Mouse (Mus musculus) spleen, adult 2 months (tissue): ENCODE results near the gene Ext2. TPM values are rescaled to one million over a fixed set of nuclear protein-coding genes. Genes with fewer than 3 reads are reported as not detected.

Experiments
- DNase-seq, 2 experiments: peaks; one replicate each; pipeline versions ENCODE4 v3.0.0 to v3.0.0-alpha.2; 2012 to 2021; ENCODE audit warnings: low spot score in 2 of 2, low read depth in 1 of 2
- H3K27ac ChIP-seq: fragments of 200-500 bp; 2 replicates; pipeline ENCODE4 v1.5.1; 2012; ENCODE audit warnings: low read length, inconsistent platforms; ENCODE audit not compliant: insufficient read depth
- H3K27me3 ChIP-seq: fragments of 200-500 bp; 2 replicates; pipeline ENCODE4 v1.6.1; 2012; ENCODE audit warnings: mild to moderate bottlenecking, moderate library complexity, low read length, inconsistent platforms; ENCODE audit not compliant: control insufficient read depth, insufficient read depth
- H3K36me3 ChIP-seq: fragments of 200-500 bp; 2 replicates; pipeline ENCODE4 v1.6.1; 2012; ENCODE audit warnings: mild to moderate bottlenecking, low read length, inconsistent platforms; ENCODE audit not compliant: control insufficient read depth, insufficient read depth
- H3K4me1 ChIP-seq: fragments of 200-500 bp; 2 replicates; pipeline ENCODE4 v1.6.1; 2011; ENCODE audit warnings: inconsistent platforms; ENCODE audit not compliant: control insufficient read depth, insufficient read depth, insufficient read length
- H3K4me3 ChIP-seq: fragments of 200-500 bp; 2 replicates; pipeline ENCODE4 v1.5.1; 2011; ENCODE audit warnings: mild to moderate bottlenecking, inconsistent platforms; ENCODE audit not compliant: insufficient read depth, insufficient read length; ENCODE audit errors: extremely low read depth
- CTCF ChIP-seq: fragments of 200-500 bp; IDR thresholded peaks from 2 replicates; pipeline ENCODE4 v1.5.1; 2011; ENCODE audit warnings: mild to moderate bottlenecking, inconsistent platforms; ENCODE audit not compliant: insufficient read depth, insufficient read length, insufficient replicate concordance; ENCODE audit errors: extremely low read depth
- POLR2A ChIP-seq: fragments of 200-500 bp; IDR thresholded peaks from 2 replicates; pipeline ENCODE4 v1.6.1; 2011; ENCODE audit warnings: low read depth, low read length, inconsistent platforms
- WGBS: fragments of 180-500 bp; shearing (Covaris S2); methylation state at CpG from one replicate; pipeline ENCODE4 v1.1.7; 2018; 5-methylcytosine and 5-hydroxymethylcytosine counted together
- polyA plus RNA-seq: library from polyadenylated mRNA; depleted of rRNA; stranded (reverse); fragments of >200 nt; gene quantifications from 2 replicates; pipeline ENCODE4 v1.2.3, GENCODE M21; 2012

Gene Ext2
- polyA plus RNA-seq, 1 experiment, result 23.9 TPM

GRCm38 (mm10) chr2:93744346-93745229, 77.8 kb downstream of the Ext2 start:
- Histone ChIP-seq H3K36me3 (no peaks in the 10 kb centered on the region), H3K4me1 (no peaks in the 10 kb centered on the region), H3K27ac (no peak overlapping the region), H3K4me3 (no peak overlapping the region), H3K27me3 (no peaks in the 10 kb centered on the region)
- 90% methylated on average over 11 of the region's 11 CpGs for WGBS
- DNase-seq, result no peak
- TF ChIP-seq CTCF (no peak), POLR2A (no peak)

GRCm38 (mm10) chr2:93741700-93742099, 80.7 kb downstream of the Ext2 start:
- TF ChIP-seq POLR2A (no peak), CTCF (no peak)

GRCm38 (mm10) chr2:93739044-93739569, 83.3 kb downstream of the Ext2 start:
- 90% methylated on average over 5 of the region's 5 CpGs for WGBS
- no peaks in the 10 kb centered on the region for H3K36me3 ChIP-seq
- H3K4me3 ChIP-seq, result no peak overlapping the region
- TF ChIP-seq CTCF (no peak), POLR2A (no peak)
- no peak for DNase-seq
- H3K27ac ChIP-seq, result no peak overlapping the region
- no peaks in the 10 kb centered on the region for H3K27me3 ChIP-seq
- H3K4me1 ChIP-seq, result no peaks in the 10 kb centered on the region

More at GRCm38 (mm10) chr2:93741700-93742099, 80.7 kb downstream of the Ext2 start:
- Histone ChIP-seq H3K4me1 (no peaks in the 10 kb centered on the region), H3K4me3 (no peak overlapping the region), H3K27me3 (no peaks in the 10 kb centered on the region), H3K27ac (no peak overlapping the region), H3K36me3 (no peaks in the 10 kb centered on the region)
- DNase-seq, result no peak
- WGBS, result 88% methylated on average over 7 of the region's 7 CpGs

DNA sequence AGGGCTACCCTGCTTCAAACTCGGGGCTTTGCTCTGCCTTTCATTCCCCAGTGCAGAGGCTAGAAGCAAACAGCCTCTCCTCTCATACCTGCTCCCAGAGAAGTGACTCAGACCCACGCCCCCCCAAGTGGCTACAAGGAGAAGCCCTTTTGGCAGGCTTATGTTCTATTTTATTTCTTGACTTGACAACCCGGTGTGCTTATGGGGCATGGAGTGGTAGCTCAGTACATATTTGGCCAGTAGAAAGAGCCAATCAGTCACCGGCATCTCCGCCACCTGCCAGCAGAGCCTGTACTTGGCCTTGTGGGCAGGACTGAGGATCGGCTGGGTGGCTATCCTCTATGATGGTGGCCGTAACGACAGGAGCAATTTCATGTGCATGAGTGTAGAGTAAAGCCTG, 85.2 kb downstream of the Ext2 start:
- no peaks in the 10 kb centered on the region for H3K36me3 ChIP-seq
- H3K4me3 ChIP-seq, result no peak overlapping the region
- H3K27ac ChIP-seq, result no peak overlapping the region
- no peaks in the 10 kb centered on the region for H3K4me1 ChIP-seq
- no peak for DNase-seq
- WGBS, result 92% methylated on average over 8 of the region's 8 CpGs
- no peak for TF ChIP-seq POLR2A
- TF ChIP-seq CTCF, result no peak
- H3K27me3 ChIP-seq, result no peaks in the 10 kb centered on the region

GRCm38 (mm10) chr2:93732658-93733057, 89.7 kb downstream of the Ext2 start:
- Histone ChIP-seq H3K4me1 (no peaks in the 10 kb centered on the region), H3K36me3 (peaks cover 8% of the 10 kb centered on the region), H3K27me3 (no peaks in the 10 kb centered on the region), H3K4me3 (no peak overlapping the region), H3K27ac (no peak overlapping the region)
- no peak for DNase-seq
- whole genome bisulfite sequencing, result 96% methylated on average over 7 of the region's 7 CpGs
- TF ChIP-seq CTCF (no peak), POLR2A (no peak)

- no peak overlapping the region for H3K4me3 ChIP-seq
- DNase-seq, result no peak
- H3K27ac ChIP-seq, result no peak overlapping the region
- WGBS, result 93% methylated on average over 11 of the region's 11 CpGs
- no peaks in the 10 kb centered on the region for H3K4me1 ChIP-seq
- no peaks in the 10 kb centered on the region for H3K27me3 ChIP-seq
- H3K36me3 ChIP-seq, result peaks cover 8% of the 10 kb centered on the region
- no peak for TF ChIP-seq POLR2A
- no peak for TF ChIP-seq CTCF
Observed at GRCm38 (mm10) chr2:93729585-93729984, 92.8 kb downstream of the Ext2 start.

DNA sequence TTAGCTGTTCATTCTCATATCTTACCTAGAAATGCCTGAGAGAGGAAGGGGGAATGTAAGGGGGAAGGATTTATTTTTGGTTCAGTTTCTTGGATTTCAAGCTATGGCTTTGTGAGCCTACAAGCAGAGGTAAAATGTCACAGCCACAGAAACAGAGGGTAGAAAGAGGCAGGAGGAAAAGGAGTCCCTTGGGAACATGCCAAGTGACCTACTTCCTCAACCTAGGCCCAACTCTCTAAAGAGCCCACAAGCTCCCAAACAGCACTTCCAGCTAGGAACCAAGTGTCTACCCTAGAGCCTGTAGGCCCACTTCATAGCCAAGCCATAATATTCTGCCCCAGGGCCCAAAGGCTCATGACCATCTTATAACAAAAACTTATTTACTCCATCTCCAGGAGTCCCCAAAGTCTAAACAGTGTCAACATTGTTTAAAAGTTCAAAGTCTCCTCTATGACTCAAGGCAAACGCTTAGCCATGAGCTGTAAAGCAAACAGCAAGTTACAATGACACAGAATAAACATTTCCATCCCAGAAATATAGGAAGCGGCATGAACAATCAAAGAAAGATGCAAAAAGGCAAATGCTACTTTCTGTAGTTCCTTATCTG, 99.1 kb downstream of the Ext2 start:
- no peak for DNase-seq
- no peak for TF ChIP-seq POLR2A
- TF ChIP-seq CTCF, result no peak
- no peak overlapping the region for H3K4me3 ChIP-seq
- 90% methylated on average over 2 of the region's 2 CpGs for WGBS
- H3K27me3 ChIP-seq, result no peaks in the 10 kb centered on the region
- H3K27ac ChIP-seq, result no peak overlapping the region
- H3K36me3 ChIP-seq, result peaks cover 6% of the 10 kb centered on the region; the same call in 1 of the 2 replicates
- no peaks in the 10 kb centered on the region for H3K4me1 ChIP-seq
